Mouse (Mus musculus) cerebellum, adult 2 months (tissue): ENCODE measurements at regions not wholly inside any gene's neighbourhood (a gene's known extent, or its start where the extent isn't known, plus 50 kb on each side); places are given as distances from the start of the nearest gene placed in this dataset.

Experiments used
- DNase-seq, 2 experiments: peaks; one replicate each; pipeline ENCODE4 v3.0.0; 2021
- H3K27ac ChIP-seq: fragments of 200-500 bp; 2 replicates; pipeline ENCODE4 v1.5.1; 2012; ENCODE audit warnings: low read length, control low read depth, inconsistent platforms; ENCODE audit not compliant: insufficient read depth
- H3K27me3 ChIP-seq: fragments of 200-500 bp; 2 replicates; pipeline ENCODE4 v1.6.1; 2012; ENCODE audit warnings: inconsistent platforms, mild to moderate bottlenecking, low read length, moderate library complexity; ENCODE audit not compliant: control insufficient read depth, insufficient read depth
- H3K4me1 ChIP-seq: fragments of 200-500 bp; 2 replicates; pipeline ENCODE4 v1.6.1; 2011; ENCODE audit warnings: low read length; ENCODE audit not compliant: control insufficient read depth, insufficient read depth
- H3K4me3 ChIP-seq: fragments of 200-500 bp; replicated peaks from 2 replicates; pipeline ENCODE3; 2011; ENCODE audit warnings: mild to moderate bottlenecking, low read depth, low read length, control low read depth; ENCODE audit not compliant: insufficient read depth
- CTCF ChIP-seq: fragments of 200-500 bp; IDR thresholded peaks from 2 replicates; pipeline ENCODE4 v1.5.1; 2011; ENCODE audit warnings: low read depth, mild to moderate bottlenecking, control low read depth, low read length, moderate library complexity, borderline replicate concordance; ENCODE audit not compliant: insufficient read depth
- POLR2A ChIP-seq: fragments of 200-500 bp; IDR thresholded peaks from 2 replicates; pipeline ENCODE4 v1.6.1; 2011; ENCODE audit warnings: low read length, control low read depth, borderline replicate concordance; ENCODE audit not compliant: insufficient read depth
- WGBS: fragments of 180-500 bp; shearing (Covaris S2); methylation state at CpG from one replicate; pipeline ENCODE4 v1.1.7; 2018; 5-methylcytosine and 5-hydroxymethylcytosine counted together

- 87% methylated on average over 6 of the region's 6 CpGs for WGBS
- Histone ChIP-seq H3K27ac (no peak overlapping the region), H3K27me3 (no peaks in the 10 kb centered on the region), H3K4me3 (no peak overlapping the region), H3K4me1 (no peaks in the 10 kb centered on the region)
- no peak for DNase-seq
- TF ChIP-seq CTCF: no peak
Measured at GRCm38 (mm10) chr9:115612908-115613307, 296.3 kb upstream of the Gadl1 start.

- Histone ChIP-seq H3K27me3 (no peaks in the 10 kb centered on the region), H3K27ac (no peak overlapping the region), H3K4me1 (no peaks in the 10 kb centered on the region), H3K4me3 (no peak overlapping the region)
- TF ChIP-seq POLR2A: no peak
- no peak for TF ChIP-seq CTCF
- DNase-seq: no peak
- WGBS: 18% methylated on average over 2 of the region's 2 CpGs
Measured at GRCm38 (mm10) chr9:115614007-115614406, 295.2 kb upstream of the Gadl1 start.

GRCm38 (mm10) chr9:115617909-115618308 lies 291.3 kb upstream of the Gadl1 start:
- TF ChIP-seq POLR2A (no peak), CTCF (no peak)
- no peaks in the 10 kb centered on the region for H3K4me1 ChIP-seq
- H3K27me3 ChIP-seq: no peaks in the 10 kb centered on the region
- DNase-seq: no peak
- no peak overlapping the region for H3K27ac ChIP-seq
- WGBS: 92% methylated on average over 6 of the region's 6 CpGs
- no peak overlapping the region for H3K4me3 ChIP-seq

- WGBS: 58% methylated on average over 5 of the region's 5 CpGs
- TF ChIP-seq POLR2A (no peak), CTCF (no peak)
- no peaks in the 10 kb centered on the region for H3K4me1 ChIP-seq
Measured at GRCm38 (mm10) chr9:115623948-115624347, 285.3 kb upstream of the Gadl1 start.

GRCm38 (mm10) chr9:115624721-115625496 lies 284.3 kb upstream of the Gadl1 start:
- H3K27ac ChIP-seq: no peak overlapping the region
- TF ChIP-seq CTCF: no peak
- no peak for TF ChIP-seq POLR2A
- no peaks in the 10 kb centered on the region for H3K27me3 ChIP-seq
- WGBS: 81% methylated on average over 15 of the region's 15 CpGs
- H3K4me1 ChIP-seq: no peaks in the 10 kb centered on the region
- DNase-seq: no peak
- H3K4me3 ChIP-seq: no peak overlapping the region

More at GRCm38 (mm10) chr9:115623948-115624347, 285.3 kb upstream of the Gadl1 start:
- no peaks in the 10 kb centered on the region for H3K27me3 ChIP-seq
- no peak for DNase-seq
- H3K27ac ChIP-seq: no peak overlapping the region
- no peak overlapping the region for H3K4me3 ChIP-seq

GRCm38 (mm10) chr9:115627551-115627950 lies 281.7 kb upstream of the Gadl1 start:
- WGBS: 83% methylated on average over 3 of the region's 3 CpGs
- no peak overlapping the region for H3K27ac ChIP-seq
- TF ChIP-seq POLR2A (no peak), CTCF (no peak)
- no peaks in the 10 kb centered on the region for H3K27me3 ChIP-seq
- no peak for DNase-seq
- H3K4me1 ChIP-seq: no peaks in the 10 kb centered on the region
- H3K4me3 ChIP-seq: no peak overlapping the region

GRCm38 (mm10) chr9:115637114-115637513 lies 272.1 kb upstream of the Gadl1 start:
- no peaks in the 10 kb centered on the region for H3K4me1 ChIP-seq
- WGBS: 84% methylated on average over 6 of the region's 6 CpGs
- no peak overlapping the region for H3K4me3 ChIP-seq
- TF ChIP-seq POLR2A (no peak), CTCF (no peak)
- DNase-seq: no peak
- no peak overlapping the region for H3K27ac ChIP-seq
- no peaks in the 10 kb centered on the region for H3K27me3 ChIP-seq

GRCm38 (mm10) chr9:115640781-115641180 lies 268.5 kb upstream of the Gadl1 start:
- no peak for TF ChIP-seq CTCF
- TF ChIP-seq POLR2A: no peak

More at GRCm38 (mm10) chr9:115640781-115641180, 268.5 kb upstream of the Gadl1 start:
- no peak for DNase-seq
- H3K27ac ChIP-seq: no peak overlapping the region
- no peak overlapping the region for H3K4me3 ChIP-seq
- 92% methylated on average over 2 of the region's 2 CpGs for WGBS
- H3K4me1 ChIP-seq: no peaks in the 10 kb centered on the region
- H3K27me3 ChIP-seq: no peaks in the 10 kb centered on the region
